ENCODE assay signal across 9 mouse cellular contexts in the genomic region with DNA sequence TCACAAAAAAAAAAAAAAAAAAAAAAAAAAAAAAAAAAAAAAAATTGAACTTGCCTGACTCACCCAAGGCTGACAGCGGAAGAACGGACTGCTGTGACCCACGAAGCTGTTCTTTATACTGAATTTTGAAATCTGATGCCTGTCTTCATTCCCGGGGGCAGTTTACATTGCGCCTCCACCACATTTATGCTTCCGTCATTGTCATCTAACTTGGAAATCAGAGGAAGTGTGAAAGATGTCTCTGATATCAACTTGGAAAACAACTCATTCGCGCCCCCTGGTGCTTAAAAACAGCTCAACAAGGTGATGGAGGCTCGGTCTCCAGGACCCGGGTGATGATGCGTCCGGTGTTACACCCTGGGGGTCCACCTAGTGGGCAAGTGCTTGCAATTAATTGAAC. TPM values are rescaled to one million over a fixed set of nuclear protein-coding genes. Genes with fewer than 3 reads are reported as not detected.
DNase-seq lines count a peak whose midpoint lies in the region; ATAC-seq and TF ChIP-seq lines count a peak whose summit lies in the region.
"Had no signal": no experiment of that assay in that cellular context is flagged by ENCODE, and none has a peak within 500 bp of the region (broad histone marks: within the 10 kb centered on the region; RNA-seq: fewer than 3 reads in every experiment).

No protein-coding gene starts in this region.

- TF ChIP-seq POLR2A in myocyte (IDR thresholded peaks at IDR 0.05; ENCODE audit: insufficient read length, low read depth): no peak

- peaks cover 12% of the 10 kb centered on the region for H3K4me1 ChIP-seq in embryonic facial prominence, embryonic 14.5 days (ENCODE audit: control insufficient read depth, insufficient read depth, low read length)
- peaks cover 29% of the 10 kb centered on the region for H3K4me1 ChIP-seq in heart, embryonic 13.5 days
- peaks cover 2% of the 10 kb centered on the region; the same call in 1 of the 2 replicates for H3K4me1 ChIP-seq in kidney, postnatal 0 days (replicated peaks; ENCODE audit: insufficient read depth, low read length)
- peaks cover 23% of the 10 kb centered on the region for H3K4me1 ChIP-seq in liver, embryonic 11.5 days (replicated peaks; ENCODE audit: control insufficient read depth, insufficient read depth, low read length)

- H3K9me3 ChIP-seq in embryonic facial prominence, embryonic 14.5 days (ENCODE audit: control insufficient read depth, low read length): no peaks in the 10 kb centered on the region
- H3K9me3 ChIP-seq in heart, embryonic 13.5 days: no peaks in the 10 kb centered on the region
- no peaks in the 10 kb centered on the region for H3K9me3 ChIP-seq in kidney, postnatal 0 days (replicated peaks; ENCODE audit: low read length)
- H3K9me3 ChIP-seq in liver, embryonic 11.5 days (ENCODE audit: control insufficient read depth, low read length): no peaks in the 10 kb centered on the region

- DNase-seq in 3134 (ENCODE audit: extremely low read depth, insufficient read length, low spot score): peak; percentile 69
- DNase-seq in adrenal gland, postnatal 25 days: peak; percentile 85
- DNase-seq in embryonic facial prominence, embryonic 14.5 days (ENCODE audit: low spot score): peak; percentile 93
- peak; percentile 92 for DNase-seq in kidney, postnatal 0 days (ENCODE audit: low spot score)
- DNase-seq in liver, embryonic 11.5 days (ENCODE audit: low spot score): peak; percentile 89
- DNase-seq in splenic B cell, adult 2 months (ENCODE audit: low read depth, low spot score): peak; percentile 91

- H3K9ac ChIP-seq in embryonic facial prominence, embryonic 14.5 days (ENCODE audit: low read depth, low read length): no peak overlapping the region
- 0 out of 2 replicates have a peak overlapping the region, but pooled peaks have one; percentile 47 for H3K9ac ChIP-seq in heart, embryonic 13.5 days
- no peak overlapping the region for H3K9ac ChIP-seq in kidney, postnatal 0 days (ENCODE audit: low read depth, low read length)
- H3K9ac ChIP-seq in liver, embryonic 11.5 days (ENCODE audit: low read depth, low read length): no peak overlapping the region

- H3K27ac ChIP-seq in embryonic facial prominence, embryonic 14.5 days (replicated peaks; ENCODE audit: low read depth, low read length): no peak overlapping the region
- no peak overlapping the region for H3K27ac ChIP-seq in heart, embryonic 13.5 days (replicated peaks)
- no peak overlapping the region for H3K27ac ChIP-seq in kidney, postnatal 0 days
- H3K27ac ChIP-seq in liver, embryonic 11.5 days (ENCODE audit: low read depth, low read length): no peak overlapping the region

- H3K4me2 ChIP-seq in embryonic facial prominence, embryonic 14.5 days (ENCODE audit: low read depth, low read length): peak overlapping the region; percentile 100
- peak overlapping the region; percentile 98 for H3K4me2 ChIP-seq in heart, embryonic 13.5 days
- peak overlapping the region; percentile 90; the same call in 1 of the 2 replicates for H3K4me2 ChIP-seq in kidney, postnatal 0 days (ENCODE audit: low read length)
- H3K4me2 ChIP-seq in liver, embryonic 11.5 days: peak overlapping the region; percentile 92
- peak overlapping the region; percentile 99 for H3K4me2 ChIP-seq in myocyte (ENCODE audit: low read depth)

- no peak overlapping the region for H3ac ChIP-seq in myocyte (ENCODE audit: control insufficient read depth, insufficient read length)

- peak overlapping the region; percentile 92 for H3K4me3 ChIP-seq in embryonic facial prominence, embryonic 14.5 days (ENCODE audit: low read depth, low read length)
- H3K4me3 ChIP-seq in heart, embryonic 13.5 days: peak overlapping the region; percentile 88
- H3K4me3 ChIP-seq in kidney, postnatal 0 days (replicated peaks; ENCODE audit: low read depth, low read length): no peak overlapping the region
- H3K4me3 ChIP-seq in liver, embryonic 11.5 days (ENCODE audit: low read depth, low read length): peak overlapping the region; percentile 80
- H3K4me3 ChIP-seq in myocyte: peak overlapping the region; percentile 95

- H3K36me3 ChIP-seq in embryonic facial prominence, embryonic 14.5 days (ENCODE audit: control insufficient read depth, insufficient read depth, low read length): no peaks in the 10 kb centered on the region
- H3K36me3 ChIP-seq in heart, embryonic 13.5 days: no peaks in the 10 kb centered on the region
- H3K36me3 ChIP-seq in kidney, postnatal 0 days (ENCODE audit: insufficient read depth, low read length): no peaks in the 10 kb centered on the region
- H3K36me3 ChIP-seq in liver, embryonic 11.5 days (ENCODE audit: control insufficient read depth, insufficient read depth, low read length): no peaks in the 10 kb centered on the region
- peaks cover 4% of the 10 kb centered on the region for H3K36me3 ChIP-seq in myocyte (ENCODE audit: control insufficient read depth, insufficient read depth)
- no peaks in the 10 kb centered on the region for H3K36me3 ChIP-seq in splenic B cell, adult 2 months (ENCODE audit: control insufficient read depth, insufficient read depth, low read length, poor library complexity, severe bottlenecking)

- H3K27me3 ChIP-seq in embryonic facial prominence, embryonic 14.5 days (replicated peaks; ENCODE audit: control insufficient read depth, insufficient read depth, low read length): no peaks in the 10 kb centered on the region
- peaks cover 1% of the 10 kb centered on the region; the same call in 1 of the 2 replicates for H3K27me3 ChIP-seq in heart, embryonic 13.5 days (replicated peaks)
- H3K27me3 ChIP-seq in kidney, postnatal 0 days (ENCODE audit: insufficient read depth, low read length): no peaks in the 10 kb centered on the region
- peaks cover 43% of the 10 kb centered on the region for H3K27me3 ChIP-seq in liver, embryonic 11.5 days (replicated peaks; ENCODE audit: control insufficient read depth, insufficient read depth, low read length)
- no peaks in the 10 kb centered on the region for H3K27me3 ChIP-seq in myocyte (ENCODE audit: control insufficient read depth, insufficient read depth, insufficient read length)
- peaks cover 2% of the 10 kb centered on the region for H3K27me3 ChIP-seq in splenic B cell, adult 2 months (ENCODE audit: control insufficient read depth, insufficient read depth, low read length, poor library complexity, severe bottlenecking)
- H3K27me3 ChIP-seq: Patski had no signal

- under 1% methylated on average over 12 of the region's 12 CpGs for WGBS in embryonic facial prominence, embryonic 14.5 days
- 0% methylated on average over 12 of the region's 12 CpGs for WGBS in heart, embryonic 13.5 days
- WGBS in kidney, postnatal 0 days: under 1% methylated on average over 12 of the region's 12 CpGs
- under 1% methylated on average over 12 of the region's 12 CpGs for whole genome bisulfite sequencing in liver, embryonic 11.5 days

- no peak for ATAC-seq in embryonic facial prominence, embryonic 14.5 days (ENCODE audit: low read depth)
- no peak for ATAC-seq in heart, embryonic 13.5 days (ENCODE audit: extremely low read depth, insufficient number of reproducible peaks, low FRiP score, low TSS enrichment)
- no peak for ATAC-seq in kidney, postnatal 0 days (replicated peaks; ENCODE audit: low FRiP score, low read depth)
- ATAC-seq in liver, embryonic 11.5 days (replicated peaks; ENCODE audit: low FRiP score): no peak

- H3K79me2 ChIP-seq in myocyte (ENCODE audit: control insufficient read depth, insufficient read depth): peaks cover 24% of the 10 kb centered on the region

- TF ChIP-seq CTCF in kidney, postnatal 0 days (IDR thresholded peaks at IDR 0.05; ENCODE audit: low read depth): peak; percentile 96

TF ChIP-seq in myocyte, 11 proteins besides CTCF, POLR2A, EP300 and RAD21:
- no peak for TF ChIP-seq SRF (IDR thresholded peaks at IDR 0.05; ENCODE audit: control insufficient read depth, insufficient read length, low read depth)
- no peak for TF ChIP-seq TCF12 (IDR thresholded peaks at IDR 0.05; ENCODE audit: insufficient read depth, poor library complexity, severe bottlenecking)
- no peak for TF ChIP-seq REST (IDR thresholded peaks at IDR 0.05; ENCODE audit: insufficient read depth, insufficient read length)
- TF ChIP-seq MYOD1 (IDR thresholded peaks at IDR 0.05; ENCODE audit: control insufficient read depth in 1 of 3, insufficient read length in 2 of 3, low read depth in 2 of 3): no peak

RNA-seq across cellular contexts. Expression of a gene that starts 1.8 kb away (rescaled TPM):
- total RNA-seq in adrenal gland, postnatal 25 days (2021): 11.6 and 18.4 TPM in 2 replicates
- 27.2 and 30.4 TPM in 2 replicates for polyA plus RNA-seq in embryonic facial prominence, embryonic 14.5 days (2014; fragmentation: Nextera tagmentation; extraction: Ambion mirVana)
- polyA plus RNA-seq in heart, embryonic 13.5 days (2015; fragmentation: Nextera tagmentation; extraction: Ambion mirVana): 36.8 and 41.9 TPM in 2 replicates
- polyA plus RNA-seq in kidney, postnatal 0 days (2015; fragmentation: Nextera tagmentation; extraction: Ambion mirVana): 17.0 and 17.1 TPM in 2 replicates
- polyA plus RNA-seq in liver, embryonic 11.5 days (2014; fragmentation: Nextera tagmentation; extraction: Ambion mirVana): 8.5 and 9.8 TPM in 2 replicates
- 60.6 TPM for polyA plus RNA-seq in myocyte (2012; fragmentation: generic; extraction: Trizol)

RNA-seq across cellular contexts. Expression of a gene that starts 53.2 kb away (rescaled TPM):
- total RNA-seq in adrenal gland, postnatal 25 days (2021): 149 and 158 TPM in 2 replicates
- 34.0 and 35.2 TPM in 2 replicates for polyA plus RNA-seq in embryonic facial prominence, embryonic 14.5 days (2014; fragmentation: Nextera tagmentation; extraction: Ambion mirVana)
- polyA plus RNA-seq in heart, embryonic 13.5 days (2015; fragmentation: Nextera tagmentation; extraction: Ambion mirVana): 49.1 and 57.4 TPM in 2 replicates
- polyA plus RNA-seq in kidney, postnatal 0 days (2015; fragmentation: Nextera tagmentation; extraction: Ambion mirVana): 79.5 and 81.3 TPM in 2 replicates
- 35.4 and 36.4 TPM in 2 replicates for polyA plus RNA-seq in liver, embryonic 11.5 days (2014; fragmentation: Nextera tagmentation; extraction: Ambion mirVana)
- polyA plus RNA-seq in myocyte (2012; fragmentation: generic; extraction: Trizol): 17.4 TPM
